Mouse (Mus musculus): ENCODE results near the gene Aqp1. TPM values are rescaled to one million over a fixed set of nuclear protein-coding genes. Genes with fewer than 3 reads are reported as not detected.

Aqp1 gene
- polyA plus RNA-seq, 1 experiment from 2014 or later = 123 TPM

DNA sequence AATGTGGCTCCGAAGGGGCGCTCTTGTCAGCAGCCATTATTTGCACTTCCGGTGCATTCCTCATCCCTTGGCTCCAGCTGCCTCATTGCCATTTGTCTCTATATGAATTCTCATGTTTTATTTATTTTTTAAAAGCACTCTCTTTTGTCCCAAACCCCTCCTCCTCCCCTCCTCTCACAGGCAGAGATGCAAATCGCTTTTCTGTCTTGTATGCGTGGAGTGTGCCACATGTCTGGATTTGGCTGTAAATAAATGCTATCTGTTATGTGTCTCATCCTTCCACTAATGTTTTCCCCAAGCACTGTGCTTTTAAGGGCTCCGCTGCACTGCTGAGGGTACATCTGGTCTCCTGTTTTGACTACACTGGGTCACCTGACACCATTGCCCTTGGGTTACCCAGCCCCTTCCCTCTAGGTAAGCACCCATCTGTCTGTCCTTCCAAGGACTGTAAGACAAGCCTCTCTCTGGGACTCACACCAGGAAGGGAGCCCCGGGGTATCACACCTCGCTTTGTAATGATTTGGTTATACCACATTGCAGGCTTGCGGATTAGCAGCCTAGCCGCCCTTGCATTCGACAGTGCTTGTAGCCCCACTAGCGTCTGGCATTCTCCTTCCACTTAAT is 52.4 kb downstream of the Aqp1 start:
- peak; percentile 48; the same call in 1 of the 2 replicates for ATAC-seq (ENCODE audit: insufficient number of reproducible peaks, low FRiP score, low TSS enrichment, low read depth)
- no peak overlapping the region for H3K9ac ChIP-seq
- H3K4me3 ChIP-seq (replicated peaks) = no peak overlapping the region
- H3K27me3 ChIP-seq = 0 out of 2 replicates have a peak, but pooled peaks cover 7% of the 10 kb centered on the region
- no peak overlapping the region for H3K4me2 ChIP-seq (replicated peaks)
- H3K4me1 ChIP-seq = peaks cover 7% of the 10 kb centered on the region; the same call in 1 of the 2 replicates
- H3K27ac ChIP-seq (replicated peaks) = no peak overlapping the region
- H3K36me3 ChIP-seq = no peaks in the 10 kb centered on the region
- no peaks in the 10 kb centered on the region for H3K9me3 ChIP-seq (replicated peaks)
- WGBS = 32% methylated on average over 12 of the region's 12 CpGs

DNA sequence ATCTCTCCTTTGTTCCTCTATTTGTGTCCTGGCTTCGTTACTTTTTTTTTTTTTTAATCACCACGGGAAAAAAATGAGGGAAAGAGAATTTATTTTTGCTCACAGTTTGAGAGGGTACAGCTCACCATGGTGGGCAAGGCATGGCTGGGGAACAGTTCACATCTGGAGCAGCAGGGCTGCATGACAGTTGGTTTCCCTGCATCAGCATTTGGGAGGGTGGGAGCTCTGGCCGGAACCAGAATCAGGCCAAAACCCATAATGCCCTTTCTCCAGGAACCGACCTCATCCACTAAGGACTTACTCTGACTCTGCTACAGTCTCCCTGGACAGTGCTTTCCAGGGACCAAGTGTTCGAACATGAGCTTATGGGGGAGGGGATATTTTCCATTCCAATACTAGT is 53.1 kb downstream of the Aqp1 start:
- Histone ChIP-seq H3K27ac (replicated peaks) (no peak overlapping the region), H3K9me3 (replicated peaks) (no peaks in the 10 kb centered on the region), H3K4me2 (replicated peaks) (no peak overlapping the region), H3K9ac (no peak overlapping the region), H3K4me1 (peaks cover 7% of the 10 kb centered on the region; the same call in 1 of the 2 replicates), H3K36me3 (no peaks in the 10 kb centered on the region), H3K4me3 (replicated peaks) (no peak overlapping the region), H3K27me3 (0 out of 2 replicates have a peak, but pooled peaks cover 7% of the 10 kb centered on the region)
- WGBS = 69% methylated on average over 5 of the region's 5 CpGs
- ATAC-seq (ENCODE audit: insufficient number of reproducible peaks, low FRiP score, low TSS enrichment, low read depth) = no peak

DNA sequence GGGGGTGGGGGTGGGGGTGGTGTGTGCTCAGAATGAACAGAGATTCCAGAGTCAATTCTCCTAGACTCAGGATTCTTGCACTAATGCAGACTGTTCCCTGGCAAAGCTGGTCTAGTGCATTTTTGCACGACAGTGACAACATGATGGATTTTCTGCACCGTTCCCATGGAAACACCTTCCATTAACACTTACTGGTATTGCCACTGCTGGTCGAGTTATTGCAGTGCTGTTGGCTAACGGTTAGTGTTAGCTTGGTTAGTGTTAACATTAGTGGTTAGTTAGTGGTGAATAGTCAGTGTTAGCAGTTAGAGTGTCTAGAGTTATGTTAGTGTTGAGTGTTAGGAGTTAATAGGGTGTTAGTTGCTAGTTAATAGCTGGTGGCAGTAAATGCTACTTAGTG is 55.6 kb downstream of the Aqp1 start:
- Histone ChIP-seq H3K4me3 (replicated peaks) (no peak overlapping the region), H3K27ac (replicated peaks) (no peak overlapping the region), H3K36me3 (no peaks in the 10 kb centered on the region), H3K9ac (no peak overlapping the region), H3K27me3 (0 out of 2 replicates have a peak, but pooled peaks cover 7% of the 10 kb centered on the region), H3K4me1 (peaks cover 26% of the 10 kb centered on the region), H3K9me3 (replicated peaks) (no peaks in the 10 kb centered on the region), H3K4me2 (replicated peaks) (no peak overlapping the region)
- ATAC-seq (ENCODE audit: insufficient number of reproducible peaks, low FRiP score, low TSS enrichment, low read depth) = no peak
- WGBS = 62% methylated on average over 4 of the region's 4 CpGs

DNA sequence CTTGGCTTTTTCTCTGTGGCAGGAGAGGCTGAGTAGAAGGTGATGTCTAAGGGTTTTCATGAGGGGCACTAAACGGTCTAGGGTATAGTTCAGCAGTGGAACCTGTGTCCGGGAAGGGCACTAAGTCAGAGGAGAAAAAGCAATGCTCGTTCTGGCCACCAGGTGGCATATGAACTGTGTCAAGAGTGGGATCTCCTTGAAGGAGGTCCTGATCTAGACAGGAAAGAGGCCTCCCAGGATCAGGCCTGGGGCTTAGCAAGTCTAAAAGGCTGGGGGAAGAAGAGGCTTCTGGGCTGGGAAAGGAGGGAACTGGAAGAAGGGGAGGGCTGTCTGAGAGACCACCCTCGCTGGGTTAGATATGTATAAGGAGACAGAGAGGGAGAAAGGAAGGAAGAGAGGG is 56.2 kb downstream of the Aqp1 start:
- Histone ChIP-seq H3K4me1 (peaks cover 31% of the 10 kb centered on the region), H3K4me2 (replicated peaks) (no peak overlapping the region), H3K4me3 (replicated peaks) (no peak overlapping the region), H3K9ac (no peak overlapping the region), H3K36me3 (no peaks in the 10 kb centered on the region), H3K27ac (replicated peaks) (no peak overlapping the region), H3K9me3 (replicated peaks) (no peaks in the 10 kb centered on the region), H3K27me3 (0 out of 2 replicates have a peak, but pooled peaks cover 7% of the 10 kb centered on the region)
- no peak for ATAC-seq (ENCODE audit: insufficient number of reproducible peaks, low FRiP score, low TSS enrichment, low read depth)
- 17% methylated on average over 4 of the region's 4 CpGs for WGBS

DNA sequence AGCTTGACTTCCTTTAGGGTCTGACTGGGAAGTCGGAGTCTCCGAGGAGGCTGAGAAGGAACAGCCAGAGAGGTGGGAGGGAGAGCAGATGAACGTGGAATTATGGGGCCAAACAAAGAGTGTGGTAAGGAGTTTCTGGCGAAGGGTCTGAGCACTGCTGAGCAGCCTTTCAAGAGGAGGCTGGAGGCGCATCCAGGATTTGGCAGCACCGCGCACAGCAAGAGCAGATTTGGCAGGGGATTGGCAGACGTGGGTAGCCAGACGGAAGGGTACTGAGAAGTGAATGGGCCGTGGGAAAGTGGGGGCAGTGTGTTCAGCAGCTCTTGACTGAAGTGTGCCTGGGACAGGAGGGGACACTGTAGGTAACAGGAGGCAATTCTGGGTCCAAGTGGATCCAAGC is 58.6 kb downstream of the Aqp1 start:
- Histone ChIP-seq H3K4me1 (peaks cover 41% of the 10 kb centered on the region), H3K9ac (no peak overlapping the region), H3K4me2 (replicated peaks) (no peak overlapping the region), H3K9me3 (replicated peaks) (no peaks in the 10 kb centered on the region), H3K4me3 (replicated peaks) (no peak overlapping the region), H3K27ac (replicated peaks) (no peak overlapping the region), H3K27me3 (0 out of 2 replicates have a peak, but pooled peaks cover 2% of the 10 kb centered on the region), H3K36me3 (no peaks in the 10 kb centered on the region)
- no peak for ATAC-seq (ENCODE audit: insufficient number of reproducible peaks, low FRiP score, low TSS enrichment, low read depth)
- 80% methylated on average over 10 of the region's 10 CpGs for WGBS

DNA sequence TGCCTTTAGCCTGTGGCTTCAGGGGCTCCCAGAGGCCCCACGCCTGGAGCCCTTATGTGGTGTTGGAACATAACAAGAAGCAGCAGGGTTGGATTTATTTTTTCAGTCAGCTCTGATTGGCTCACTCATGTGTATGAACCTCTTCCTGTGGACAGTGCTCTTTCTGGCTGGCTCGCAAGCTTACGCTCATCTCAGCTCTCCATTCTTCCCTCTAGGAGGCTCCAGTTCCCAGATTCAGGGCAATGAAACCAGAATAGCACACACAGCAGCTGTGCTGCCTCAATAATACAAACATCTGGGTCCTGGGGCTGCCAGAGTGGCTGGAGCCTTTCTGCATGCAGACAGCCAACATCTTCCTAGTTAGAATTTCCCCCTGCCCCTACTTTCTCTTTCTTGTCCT is 59.9 kb downstream of the Aqp1 start:
- peak; percentile 69 for ATAC-seq (ENCODE audit: insufficient number of reproducible peaks, low FRiP score, low TSS enrichment, low read depth)
- Histone ChIP-seq H3K27me3 (peaks cover 3% of the 10 kb centered on the region; the same call in 1 of the 2 replicates), H3K36me3 (no peaks in the 10 kb centered on the region), H3K9me3 (replicated peaks) (no peaks in the 10 kb centered on the region), H3K4me3 (replicated peaks) (no peak overlapping the region), H3K9ac (no peak overlapping the region), H3K4me1 (peaks cover 47% of the 10 kb centered on the region), H3K27ac (replicated peaks) (peak overlapping the region; percentile 71), H3K4me2 (replicated peaks) (peak overlapping the region; percentile 25)
- 18% methylated on average over 3 of the region's 3 CpGs for WGBS

DNA sequence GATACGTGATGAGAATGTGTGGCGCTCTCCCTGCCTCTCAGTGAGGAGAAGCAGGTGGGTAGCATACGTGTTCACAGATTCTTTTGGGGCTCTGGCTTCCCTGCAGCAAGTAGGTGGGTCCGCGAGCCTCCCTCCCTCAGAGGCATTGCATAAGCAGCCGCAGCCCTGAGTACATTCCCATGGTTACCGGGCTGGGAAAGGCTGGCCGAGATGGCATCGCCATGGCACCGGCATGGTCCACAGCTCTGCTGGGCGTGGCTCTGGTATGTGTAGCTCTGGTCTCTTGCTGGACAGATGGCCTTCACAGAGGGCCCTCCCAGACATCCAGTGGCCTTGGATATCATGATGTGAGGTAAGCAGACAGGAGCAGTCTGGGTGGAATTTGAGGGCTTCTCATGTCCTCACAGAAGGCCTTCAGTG is 60.4 kb downstream of the Aqp1 start:
- WGBS = 50% methylated on average over 11 of the region's 11 CpGs
- peak overlapping the region; percentile 25 for H3K4me2 ChIP-seq (replicated peaks)

More for the DNA sequence above, 60.4 kb downstream of the Aqp1 start:
- Histone ChIP-seq H3K9ac (no peak overlapping the region), H3K27ac (replicated peaks) (peak overlapping the region; percentile 71), H3K4me3 (replicated peaks) (no peak overlapping the region), H3K27me3 (peaks cover 5% of the 10 kb centered on the region; the same call in 1 of the 2 replicates), H3K4me1 (peaks cover 47% of the 10 kb centered on the region), H3K36me3 (no peaks in the 10 kb centered on the region), H3K9me3 (replicated peaks) (no peaks in the 10 kb centered on the region)
- 0 out of 2 replicates have a peak, but pooled peaks have one; percentile 30 for ATAC-seq (ENCODE audit: insufficient number of reproducible peaks, low FRiP score, low TSS enrichment, low read depth)

Small RNA genes lying within 50 kb of the gene (microRNA-seq; reads per million reads assigned to microRNA genes)
- gene Gm25458 (ENCODE audit: borderline number of aligned reads) = not detected

Other genes starting within 250 kb of the Aqp1 start
- 0.34 and 0.40 TPM in 2 replicates for gene Crhr2, start 203.4 kb upstream of the Aqp1 start, polyA plus RNA-seq (2015; fragmentation: Nextera tagmentation; extraction: Ambion mirVana)
- gene Inmt, start 161.4 kb upstream of the Aqp1 start, polyA plus RNA-seq (2015; fragmentation: Nextera tagmentation; extraction: Ambion mirVana) = 5.2 and 9.8 TPM in 2 replicates
- 16.5 and 21.4 TPM in 2 replicates for gene Mindy4, start 133.0 kb upstream of the Aqp1 start, polyA plus RNA-seq (2015; fragmentation: Nextera tagmentation; extraction: Ambion mirVana)
- not detected in 2 replicates for gene Ghrhr, start 39.9 kb downstream of the Aqp1 start, polyA plus RNA-seq (2015; fragmentation: Nextera tagmentation; extraction: Ambion mirVana)
- gene Adcyap1r1, start 115.5 kb downstream of the Aqp1 start, polyA plus RNA-seq (2015; fragmentation: Nextera tagmentation; extraction: Ambion mirVana) = 2.3 TPM in 2 replicates